Mouse (Mus musculus) mouse embryonic stem cell (cell line): ENCODE data around the gene Wrnip1.

Source experiments
- in situ Hi-C, 2 experiments: fragments of 300-500 bp; cut with MboI; formaldehyde crosslinking; loops; 1 replicate in 1 of 2; 3 replicates in 1 of 2; pipeline ENCODE4 v1.14.3; 2019 to 2020; ENCODE audit warnings: low sequenced_read_pairs in 2 of 2, low pct_unique_long_range_greater_than_20kb in 1 of 2, mixed read lengths in 1 of 2; ENCODE audit not compliant: unreplicated experiment in 1 of 2

Gene Wrnip1

GRCm38 (mm10) chr13:32802259-32803081 is 632 bp downstream of the Wrnip1 start, which contains the start of gene D930007J09Rik:
TSS of gene D930007J09Rik (minus strand) at chr13:32802849.
- in situ Hi-C loops = no loop called here

GRCm38 (mm10) chr13:32803701-32804345 is 2.0 kb downstream of the Wrnip1 start:
- in situ Hi-C loops = no loop called here

GRCm38 (mm10) chr13:32806820-32807219 is 5.0 kb downstream of the Wrnip1 start:
- in situ Hi-C loops = no loop called here

GRCm38 (mm10) chr13:32807624-32808023 is 5.8 kb downstream of the Wrnip1 start:
- in situ Hi-C loops = no loop called here

GRCm38 (mm10) chr13:32819241-32819640 is 17.4 kb downstream of the Wrnip1 start:
- in situ Hi-C loops = no loop called here

- in situ Hi-C loops = no loop called here
Observed at GRCm38 (mm10) chr13:32819926-32820325, 18.1 kb downstream of the Wrnip1 start.

- in situ Hi-C loops = no loop called here
Observed at GRCm38 (mm10) chr13:32821671-32822070, 19.8 kb downstream of the Wrnip1 start.

- in situ Hi-C loops = no loop called here
Observed at GRCm38 (mm10) chr13:32823126-32823525, 21.3 kb downstream of the Wrnip1 start.

GRCm38 (mm10) chr13:32824377-32825330 is 22.8 kb downstream of the Wrnip1 start:
- in situ Hi-C loops = no loop called here

GRCm38 (mm10) chr13:32825546-32825945 is 23.7 kb downstream of the Wrnip1 start:
- in situ Hi-C loops = no loop called here

GRCm38 (mm10) chr13:32827111-32827822 is 25.4 kb downstream of the Wrnip1 start:
- in situ Hi-C loops = no loop called here

- in situ Hi-C loops = no loop called here
Observed at GRCm38 (mm10) chr13:32827951-32828350, 26.1 kb downstream of the Wrnip1 start.

- in situ Hi-C loops = no loop called here
Observed at GRCm38 (mm10) chr13:32828886-32829285, 27.0 kb downstream of the Wrnip1 start.

- in situ Hi-C loops = no loop called here
Observed at GRCm38 (mm10) chr13:32831505-32832273, 29.9 kb downstream of the Wrnip1 start.

- in situ Hi-C loops = no loop called here
Observed at GRCm38 (mm10) chr13:32832776-32833175, 30.9 kb downstream of the Wrnip1 start.

GRCm38 (mm10) chr13:32833237-32833636 is 31.4 kb downstream of the Wrnip1 start:
- in situ Hi-C loops = no loop called here

- in situ Hi-C loops = no loop called here
Observed at GRCm38 (mm10) chr13:32834513-32834912, 32.7 kb downstream of the Wrnip1 start.

- in situ Hi-C loops = no loop called here
Observed at GRCm38 (mm10) chr13:32839314-32839713, 37.5 kb downstream of the Wrnip1 start.
